Mouse (Mus musculus) midbrain, embryonic 12.5 days (tissue): ENCODE measurements at regions not wholly inside any gene's neighbourhood (a gene's known extent, or its start where the extent isn't known, plus 50 kb on each side); places are given as distances from the start of the nearest gene placed in this dataset.
"Not testable (repeated sequence)": the region's sequence is repeated elsewhere in the genome, so short reads cannot be mapped to it uniquely, and the experiment has no call there.

Experiments
- ATAC-seq: fragments of 200-750 bp; cut with Nextera tagmentation; 2 replicates; pipeline ENCODE4 v1.8.0; 2017; ENCODE audit warnings: low read depth, moderate TSS enrichment, moderate library complexity; ENCODE audit not compliant: low FRiP score
- H3K27ac ChIP-seq: fragments of 300-500 bp; sonication (generic); replicated peaks from 2 replicates; pipeline ENCODE4 v1.5.1; 2016; ENCODE audit warnings: mild to moderate bottlenecking
- H3K27me3 ChIP-seq: fragments of 300-500 bp; sonication (generic); 2 replicates; pipeline ENCODE4 v1.6.1; 2016; ENCODE audit warnings: mild to moderate bottlenecking
- H3K36me3 ChIP-seq: fragments of 300-500 bp; sonication (generic); 2 replicates; pipeline ENCODE4 v1.6.1; 2016
- H3K4me1 ChIP-seq: fragments of 300-500 bp; sonication (generic); 2 replicates; pipeline ENCODE4 v1.6.1; 2016
- H3K4me2 ChIP-seq: fragments of 300-500 bp; sonication (generic); replicated peaks from 2 replicates; pipeline ENCODE4 v1.6.1; 2016; ENCODE audit warnings: mild to moderate bottlenecking, moderate library complexity
- H3K4me3 ChIP-seq: fragments of 300-500 bp; sonication (generic); 2 replicates; pipeline ENCODE4 v1.5.1; 2016; ENCODE audit warnings: mild to moderate bottlenecking
- H3K9ac ChIP-seq: fragments of 300-500 bp; sonication (generic); replicated peaks from 2 replicates; pipeline ENCODE4 v1.6.1; 2016; ENCODE audit warnings: mild to moderate bottlenecking, moderate library complexity
- H3K9me3 ChIP-seq: fragments of 300-500 bp; sonication (generic); 2 replicates; pipeline ENCODE4 v1.6.1; 2016; ENCODE audit warnings: mild to moderate bottlenecking
- WGBS: fragments of 180-500 bp; shearing (Covaris S2); methylation state at CpG from one replicate; pipeline ENCODE4 v1.1.7; 2016; 5-methylcytosine and 5-hydroxymethylcytosine counted together

GRCm38 (mm10) chr3:38275321-38275720 is 209.3 kb downstream of the Ankrd50 start:
- Histone ChIP-seq H3K9me3 (no peaks in the 10 kb centered on the region), H3K4me3 (no peak overlapping the region), H3K4me1 (no peaks in the 10 kb centered on the region), H3K27me3 (no peaks in the 10 kb centered on the region), H3K9ac (no peak overlapping the region), H3K4me2 (no peak overlapping the region), H3K36me3 (no peaks in the 10 kb centered on the region), H3K27ac (no peak overlapping the region; the same call in 1 of the 2 replicates)
- WGBS, result 71% methylated on average over 2 of the region's 2 CpGs
- no peak for ATAC-seq

- H3K9ac ChIP-seq, result no peak overlapping the region
- no peak overlapping the region for H3K4me3 ChIP-seq
- no peak for ATAC-seq
- no peak overlapping the region for H3K4me2 ChIP-seq
- H3K27ac ChIP-seq, result no peak overlapping the region
- WGBS, result 77% methylated on average over 6 of the region's 6 CpGs
- H3K9me3 ChIP-seq, result no peaks in the 10 kb centered on the region
- H3K4me1 ChIP-seq, result no peaks in the 10 kb centered on the region
- H3K36me3 ChIP-seq, result no peaks in the 10 kb centered on the region
- no peaks in the 10 kb centered on the region for H3K27me3 ChIP-seq
Observed at GRCm38 (mm10) chr3:38270742-38271141, 213.9 kb downstream of the Ankrd50 start.

- 94% methylated on average over 7 of the region's 7 CpGs for WGBS
Observed at GRCm38 (mm10) chr3:38268226-38268625, 216.4 kb downstream of the Ankrd50 start.

GRCm38 (mm10) chr3:38263261-38264141 is 221.1 kb downstream of the Ankrd50 start:
- peaks cover 26% of the 10 kb centered on the region for H3K4me1 ChIP-seq
- H3K4me3 ChIP-seq, result no peak overlapping the region
- peak overlapping the region; percentile 13; the same call in 1 of the 2 replicates for H3K4me2 ChIP-seq
- H3K36me3 ChIP-seq, result no peaks in the 10 kb centered on the region
- no peak overlapping the region for H3K27ac ChIP-seq
- H3K9me3 ChIP-seq, result no peaks in the 10 kb centered on the region
- 53% methylated on average over 16 of the region's 16 CpGs for WGBS
- no peaks in the 10 kb centered on the region for H3K27me3 ChIP-seq
- no peak overlapping the region for H3K9ac ChIP-seq
- peak; percentile 45; the same call in 1 of the 2 replicates for ATAC-seq

More at GRCm38 (mm10) chr3:38268226-38268625, 216.4 kb downstream of the Ankrd50 start:
- H3K36me3 ChIP-seq, result no peaks in the 10 kb centered on the region
- no peak overlapping the region for H3K27ac ChIP-seq
- no peak overlapping the region for H3K9ac ChIP-seq
- peaks cover 9% of the 10 kb centered on the region; the same call in 1 of the 2 replicates for H3K4me1 ChIP-seq
- no peak for ATAC-seq
- H3K27me3 ChIP-seq, result no peaks in the 10 kb centered on the region
- no peak overlapping the region for H3K4me2 ChIP-seq
- no peaks in the 10 kb centered on the region for H3K9me3 ChIP-seq
- H3K4me3 ChIP-seq, result no peak overlapping the region

- no peak overlapping the region for H3K4me2 ChIP-seq
- 63% methylated on average over 11 of the region's 11 CpGs for WGBS
- no peak overlapping the region for H3K4me3 ChIP-seq
- H3K27ac ChIP-seq, result no peak overlapping the region
- no peaks in the 10 kb centered on the region for H3K27me3 ChIP-seq
- ATAC-seq, result peak; percentile 35; the same call in 1 of the 2 replicates
- no peaks in the 10 kb centered on the region for H3K9me3 ChIP-seq
- H3K9ac ChIP-seq, result no peak overlapping the region
- H3K4me1 ChIP-seq, result peaks cover 36% of the 10 kb centered on the region
- no peaks in the 10 kb centered on the region for H3K36me3 ChIP-seq
Observed at GRCm38 (mm10) chr3:38261326-38262075, 223.1 kb downstream of the Ankrd50 start.

DNA sequence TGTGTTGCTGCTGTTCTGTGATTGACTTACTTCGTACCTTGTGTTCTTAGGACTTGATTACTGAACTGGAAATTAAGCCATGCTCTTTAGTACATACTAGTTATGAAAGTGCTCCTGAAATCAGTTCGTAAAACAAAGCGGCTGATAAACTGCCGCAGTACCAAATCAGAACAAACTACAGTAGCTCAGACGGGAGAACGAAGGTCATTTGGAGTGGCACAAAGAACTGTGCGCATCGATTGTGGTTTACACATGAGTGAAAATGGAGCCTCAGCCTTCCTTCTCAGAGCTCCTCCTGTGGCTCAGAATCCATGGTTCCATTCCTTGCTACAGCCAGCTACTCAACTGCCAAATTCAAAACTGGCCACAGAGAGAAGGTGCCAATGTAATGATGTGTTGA is 225.4 kb downstream of the Ankrd50 start:
- H3K4me3 ChIP-seq, H3K4me2 ChIP-seq, H3K9me3 ChIP-seq, H3K27ac ChIP-seq, H3K27me3 ChIP-seq, H3K36me3 ChIP-seq, ATAC-seq, H3K9ac ChIP-seq: not testable (repeated sequence)
- WGBS, result 94% methylated on average over 8 of the region's 8 CpGs
- peaks cover 34% of the 10 kb centered on the region for H3K4me1 ChIP-seq

DNA sequence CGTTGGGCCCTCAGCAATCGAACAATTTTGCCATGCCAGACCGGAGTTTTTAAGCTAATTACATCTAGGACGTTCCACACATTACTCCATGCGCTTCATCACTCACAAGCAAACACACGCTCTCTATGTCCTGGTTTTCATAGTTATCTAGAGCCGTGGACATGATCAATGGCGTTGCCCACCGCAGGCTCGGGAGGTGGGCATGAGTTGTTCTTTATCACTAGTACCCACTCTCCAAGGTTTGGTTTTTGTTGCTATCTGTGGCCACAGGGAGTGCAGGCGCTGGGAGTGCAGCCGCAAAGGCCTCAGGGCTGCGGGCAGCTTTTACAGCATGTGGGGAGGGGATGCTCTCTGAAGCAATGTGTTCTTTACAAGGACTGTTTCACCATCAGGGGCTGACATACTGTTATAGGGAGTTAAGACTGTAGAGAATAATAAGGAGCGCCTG is 226.8 kb downstream of the Ankrd50 start:
- 79% methylated on average over 14 of the region's 14 CpGs for WGBS
- no peak for ATAC-seq
- Histone ChIP-seq H3K4me3 (no peak overlapping the region), H3K9ac (no peak overlapping the region), H3K4me2 (no peak overlapping the region), H3K4me1 (peaks cover 24% of the 10 kb centered on the region), H3K9me3 (no peaks in the 10 kb centered on the region), H3K36me3 (no peaks in the 10 kb centered on the region), H3K27ac (no peak overlapping the region), H3K27me3 (no peaks in the 10 kb centered on the region)

DNA sequence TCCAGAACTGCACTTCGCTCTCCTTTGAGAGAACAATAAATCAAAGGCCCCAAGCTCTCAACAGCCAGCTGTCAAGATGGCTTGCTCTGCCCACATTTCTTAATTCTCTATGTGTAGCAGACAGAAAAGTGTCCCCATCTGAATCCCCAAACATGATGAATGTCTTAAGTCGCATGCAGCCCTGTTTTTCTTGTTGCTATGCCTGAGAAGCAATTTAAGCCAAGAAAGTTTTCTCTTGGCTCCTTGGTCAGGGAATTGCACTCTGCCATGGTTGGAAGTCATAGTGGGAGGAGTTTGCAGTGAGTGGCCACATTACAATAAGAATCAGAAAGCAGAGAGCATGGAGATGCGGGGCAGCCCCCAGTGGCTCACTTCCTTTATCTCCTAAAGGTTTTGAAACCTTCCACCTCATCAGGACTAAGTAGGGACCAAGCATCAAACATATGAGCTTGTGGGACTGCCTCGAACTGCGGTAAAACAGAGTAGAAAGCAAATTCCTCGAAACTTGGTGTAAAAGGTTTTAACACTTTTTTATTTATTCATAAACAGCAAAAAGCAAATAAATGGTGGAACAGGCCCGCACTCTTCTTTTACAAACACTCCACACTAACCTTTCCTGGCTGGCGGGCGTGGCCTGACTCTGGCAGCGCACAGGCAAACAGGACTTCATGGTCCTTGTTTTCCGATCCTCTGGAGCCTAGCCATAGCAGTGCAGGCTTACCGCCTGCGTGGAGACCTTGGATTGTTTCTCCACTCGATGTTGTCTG is 227.4 kb downstream of the Ankrd50 start:
- no peaks in the 10 kb centered on the region for H3K27me3 ChIP-seq
- H3K9me3 ChIP-seq, result no peaks in the 10 kb centered on the region
- peaks cover 20% of the 10 kb centered on the region for H3K4me1 ChIP-seq
- H3K9ac ChIP-seq, result no peak overlapping the region
- H3K4me3 ChIP-seq, result no peak overlapping the region
- ATAC-seq, result no peak
- no peak overlapping the region for H3K27ac ChIP-seq
- H3K4me2 ChIP-seq, result no peak overlapping the region
- no peaks in the 10 kb centered on the region for H3K36me3 ChIP-seq
- 67% methylated on average over 14 of the region's 14 CpGs for WGBS

DNA sequence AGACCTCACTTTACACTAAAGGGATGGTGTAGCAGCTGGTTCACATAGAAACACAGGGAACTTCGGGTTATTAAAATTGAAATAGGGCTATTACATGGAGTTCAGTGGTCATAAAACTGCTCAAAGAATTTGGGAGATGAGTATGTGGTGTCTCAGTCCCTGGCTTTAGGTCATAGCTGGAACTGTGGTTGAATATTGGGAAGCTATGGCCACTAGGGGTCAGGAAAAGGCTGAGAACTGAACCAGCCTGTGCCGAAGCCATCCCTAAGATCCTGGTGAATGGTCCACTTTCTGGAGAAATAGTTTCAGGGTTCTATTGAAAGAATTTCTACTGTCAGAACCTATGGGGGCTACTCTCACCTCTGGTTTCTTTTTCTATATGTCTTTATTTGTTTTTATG is 229.0 kb downstream of the Ankrd50 start:
- no peak overlapping the region for H3K4me3 ChIP-seq
- no peaks in the 10 kb centered on the region for H3K36me3 ChIP-seq
- WGBS, result 7% methylated on average over 2 of the region's 2 CpGs
- H3K27ac ChIP-seq, result no peak overlapping the region
- no peak overlapping the region for H3K4me2 ChIP-seq
- peaks cover 10% of the 10 kb centered on the region for H3K4me1 ChIP-seq
- H3K9me3 ChIP-seq, result no peaks in the 10 kb centered on the region
- H3K9ac ChIP-seq, result no peak overlapping the region
- no peaks in the 10 kb centered on the region for H3K27me3 ChIP-seq
- 0 out of 2 replicates have a peak, but pooled peaks have one; percentile 71 for ATAC-seq

DNA sequence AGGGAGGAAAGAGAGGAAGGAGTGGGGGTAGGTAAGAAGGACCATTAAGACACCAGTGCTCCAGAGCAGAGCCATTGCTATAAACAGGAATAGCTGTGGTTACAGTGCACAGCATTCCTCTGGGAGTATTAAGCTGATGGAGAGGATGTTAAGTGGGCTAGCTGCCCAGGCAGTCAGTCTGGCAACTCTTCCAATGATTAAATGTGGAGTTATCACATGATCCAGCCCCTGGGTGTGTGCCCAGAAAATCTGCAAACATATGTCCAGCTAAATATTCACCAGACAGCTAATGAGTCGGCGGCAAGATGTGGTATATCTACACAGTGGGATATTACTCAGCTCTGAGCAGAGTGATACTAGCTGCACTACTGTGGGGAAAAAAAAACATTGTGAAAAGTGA is 229.7 kb downstream of the Ankrd50 start:
- no peaks in the 10 kb centered on the region for H3K9me3 ChIP-seq
- no peak overlapping the region for H3K4me3 ChIP-seq
- H3K4me2 ChIP-seq, result no peak overlapping the region
- H3K27me3 ChIP-seq, result no peaks in the 10 kb centered on the region
- no peak overlapping the region for H3K9ac ChIP-seq
- no peaks in the 10 kb centered on the region for H3K36me3 ChIP-seq
- WGBS, result 91% methylated on average over 2 of the region's 2 CpGs
- no peak for ATAC-seq
- H3K27ac ChIP-seq, result no peak overlapping the region
- H3K4me1 ChIP-seq, result peaks cover 10% of the 10 kb centered on the region

- Histone ChIP-seq H3K36me3 (no peaks in the 10 kb centered on the region), H3K4me2 (no peak overlapping the region), H3K27me3 (no peaks in the 10 kb centered on the region), H3K9me3 (no peaks in the 10 kb centered on the region), H3K4me1 (no peaks in the 10 kb centered on the region), H3K4me3 (no peak overlapping the region), H3K9ac (no peak overlapping the region), H3K27ac (no peak overlapping the region)
- 92% methylated on average over 2 of the region's 2 CpGs for WGBS
- ATAC-seq, result no peak
Observed at GRCm38 (mm10) chr3:38251592-38251991, 233.1 kb downstream of the Ankrd50 start.
